Mouse (Mus musculus): ENCODE data around the gene Gm7356.
"Not testable (repeated sequence)": the region's sequence is repeated elsewhere in the genome, so short reads cannot be mapped to it uniquely, and the experiment has no call there.

The Gm7356 gene

GRCm38 (mm10) chr17:14003604-14004003, at the start of gene Gm7356:
Gene Gm7356, minus strand, starts transcription at chr17:14003704.
- not testable (repeated sequence) for DNase-seq

GRCm38 (mm10) chr17:14041880-14042279, 38.4 kb upstream of the Gm7356 start:
- DNase-seq, result not testable (repeated sequence)

GRCm38 (mm10) chr17:14037012-14037411, 33.5 kb upstream of the Gm7356 start:
- not testable (repeated sequence) for DNase-seq

GRCm38 (mm10) chr17:14036113-14036512, 32.6 kb upstream of the Gm7356 start:
- not testable (repeated sequence) for DNase-seq

GRCm38 (mm10) chr17:13993425-13993824, 10.1 kb downstream of the Gm7356 start:
- not testable (repeated sequence) for DNase-seq

GRCm38 (mm10) chr17:13987690-13988089, 15.8 kb downstream of the Gm7356 start:
- DNase-seq, result no peak

- not testable (repeated sequence) for DNase-seq
Measured at GRCm38 (mm10) chr17:13970796-13971195, 32.7 kb downstream of the Gm7356 start.

GRCm38 (mm10) chr17:13969917-13970316, 33.6 kb downstream of the Gm7356 start:
- not testable (repeated sequence) for DNase-seq

- not testable (repeated sequence) for DNase-seq
Measured at GRCm38 (mm10) chr17:13965048-13965447, 38.5 kb downstream of the Gm7356 start.

- not testable (repeated sequence) for DNase-seq
Measured at GRCm38 (mm10) chr17:13962245-13962644, 41.3 kb downstream of the Gm7356 start.

- not testable (repeated sequence) for DNase-seq
Measured at GRCm38 (mm10) chr17:13958129-13958528, 45.4 kb downstream of the Gm7356 start.

GRCm38 (mm10) chr17:13951570-13951969, 51.9 kb downstream of the Gm7356 start:
- not testable (repeated sequence) for DNase-seq
